Mouse (Mus musculus) gastrocnemius, postnatal 25 days (tissue): ENCODE results near the gene Gm10800. TPM values are rescaled to one million over a fixed set of nuclear protein-coding genes. Genes with fewer than 3 reads are reported as not detected.
"Not testable (repeated sequence)": the region's sequence is repeated elsewhere in the genome, so short reads cannot be mapped to it uniquely, and the experiment has no call there.

Source experiments
- DNase-seq: peaks from one replicate; pipeline ENCODE4 v3.0.0; 2022
- long read RNA-seq, 2 experiments: library from polyadenylated mRNA; stranded (forward); transcript quantifications; one replicate each; pipeline ENCODE4 v2.0.0; 2021
- total RNA-seq, 2 experiments: library from RNA; stranded (reverse); gene quantifications; 1 replicate in 1 of 2; 2 replicates in 1 of 2; pipeline ENCODE4 v1.2.3; 2021

Gm10800 gene
- not detected for total RNA-seq
- long read RNA-seq, experiment 1: 0 reads
- long read RNA-seq, experiment 2: 0 reads

DNA sequence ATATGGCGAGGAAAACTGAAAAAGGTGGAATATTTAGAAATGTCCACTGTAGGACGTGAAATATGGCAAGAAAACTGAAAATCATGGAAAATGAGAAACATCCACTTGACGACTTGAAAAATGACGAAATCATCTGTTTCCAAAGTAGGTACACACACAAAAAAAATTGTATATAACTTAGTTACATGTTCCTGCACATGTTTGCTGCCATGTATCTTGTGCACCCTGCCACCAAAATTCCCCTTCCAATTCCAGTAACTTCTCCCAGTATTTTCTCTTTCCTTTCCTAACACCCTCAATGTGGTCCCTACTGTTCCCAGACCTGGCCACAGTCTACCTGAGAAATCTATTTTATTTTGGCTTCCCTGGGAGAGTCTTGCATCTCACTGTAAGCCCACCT is at the start of gene Gm10800:
Gm10800 (minus strand) TSS at position 101 of the 400 bp plus-strand sequence.
- not testable (repeated sequence) for DNase-seq

DNA sequence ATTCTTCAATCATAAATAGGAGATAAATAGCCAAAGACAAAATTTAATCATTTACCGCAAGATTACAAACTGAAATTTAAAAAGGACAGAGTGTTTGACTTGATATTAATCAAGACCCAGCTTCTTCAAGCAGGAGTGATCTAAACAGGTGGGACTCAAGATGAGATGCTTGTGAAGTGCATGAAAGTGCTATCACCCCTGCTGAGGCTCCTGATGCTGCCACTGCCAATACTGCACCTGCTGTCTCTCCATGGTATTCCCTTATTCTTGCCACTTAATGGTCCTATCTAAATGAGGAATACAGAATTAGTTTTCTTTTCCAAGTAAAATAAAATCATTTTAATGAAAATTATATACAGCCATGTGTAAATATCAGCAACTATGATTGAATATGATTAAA is 30.4 kb upstream of the Gm10800 start:
- DNase-seq: no peak

DNA sequence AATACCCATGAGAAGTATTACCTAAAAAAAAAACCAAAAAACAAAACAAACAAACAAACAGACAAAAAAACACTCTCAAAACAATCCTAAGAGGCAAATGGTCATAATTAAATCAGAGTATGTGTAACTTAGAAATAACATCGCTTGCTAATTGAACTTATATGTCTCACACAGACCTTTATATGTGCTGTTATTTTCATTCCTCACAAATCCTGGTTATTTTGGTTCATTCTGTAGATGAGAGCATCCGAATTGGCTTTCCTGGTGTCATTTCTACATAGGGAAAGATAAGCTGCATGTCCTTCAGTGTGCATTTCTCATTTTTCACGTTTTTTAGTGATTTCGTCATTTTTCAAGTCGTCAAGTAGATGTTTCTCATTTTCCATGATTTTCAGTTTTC is 5.2 kb downstream of the Gm10800 start, which contains the start of gene Gm10801:
Gm10801 (plus strand) TSS at position 301 of the 400 bp plus-strand sequence.
- not testable (repeated sequence) for DNase-seq

Other genes with a start within 250 kb of the Gm10800 start
- gene Gm10801, start 5.1 kb downstream of the Gm10800 start, total RNA-seq: not detected